ENCODE assay signal across 14 mouse cellular contexts in genomic region chr7:100535831-100536230, GRCm38 (mm10). TPM values are rescaled to one million over a fixed set of nuclear protein-coding genes. Genes with fewer than 3 reads are reported as not detected.
DNase-seq lines count a peak whose midpoint lies in the region; ATAC-seq and TF ChIP-seq lines count a peak whose summit lies in the region.
"Had no signal": no experiment of that assay in that cellular context is flagged by ENCODE, and none has a peak within 500 bp of the region (broad histone marks: within the 10 kb centered on the region; RNA-seq: fewer than 3 reads in every experiment).

No protein-coding gene starts in this region.

- ATAC-seq in forebrain, embryonic 13.5 days: no peak
- ATAC-seq in forebrain, postnatal 0 days: no peak
- ATAC-seq in kidney, embryonic 16.5 days (ENCODE audit: low FRiP score, low TSS enrichment): no peak
- no peak for ATAC-seq in liver, embryonic 12.5 days

- no peak overlapping the region for H3K9ac ChIP-seq in forebrain, embryonic 13.5 days
- H3K9ac ChIP-seq in forebrain, postnatal 0 days: no peak overlapping the region
- H3K9ac ChIP-seq in kidney, embryonic 16.5 days (replicated peaks; ENCODE audit: low read length): no peak overlapping the region
- peak overlapping the region; percentile 59; the same call in 1 of the 2 replicates for H3K9ac ChIP-seq in CH12.LX (ENCODE audit: insufficient read depth, low read depth)
- H3K9ac ChIP-seq in liver, embryonic 12.5 days: peak overlapping the region; percentile 77; the same call in 1 of the 2 replicates

- peaks cover 15% of the 10 kb centered on the region for H3K36me3 ChIP-seq in forebrain, embryonic 13.5 days (ENCODE audit: poor library complexity, severe bottlenecking)
- H3K36me3 ChIP-seq in forebrain, postnatal 0 days (ENCODE audit: insufficient read depth): peaks cover 13% of the 10 kb centered on the region
- peaks cover 17% of the 10 kb centered on the region for H3K36me3 ChIP-seq in kidney, embryonic 16.5 days (ENCODE audit: insufficient read depth, low read length)
- peaks cover 15 to 33% of the 10 kb centered on the region in 2 experiments for H3K36me3 ChIP-seq in CH12.LX (replicated peaks in 1 of 2; ENCODE audit: control insufficient read depth in 1 of 2, insufficient read depth in 1 of 2, low read length in 1 of 2)
- H3K36me3 ChIP-seq in liver, embryonic 12.5 days: peaks cover 22% of the 10 kb centered on the region

- no peak for TF ChIP-seq CTCF in forebrain, postnatal 0 days (IDR thresholded peaks at IDR 0.05; ENCODE audit: low read depth)
- no peak for TF ChIP-seq CTCF in CH12.LX (conservative IDR thresholded peaks at IDR 0.05 in 1 of 2, IDR thresholded peaks at IDR 0.05 in 1 of 2; ENCODE audit: low read depth in 2 of 2, low read length in 2 of 2)
- TF ChIP-seq CTCF in layer of hippocampus, adult 2 months (conservative IDR thresholded peaks at IDR 0.05): no peak

- no peaks in the 10 kb centered on the region for H3K27me3 ChIP-seq in forebrain, embryonic 13.5 days
- H3K27me3 ChIP-seq in forebrain, postnatal 0 days (ENCODE audit: insufficient read depth, low read length): no peaks in the 10 kb centered on the region
- no peaks in the 10 kb centered on the region for H3K27me3 ChIP-seq in kidney, embryonic 16.5 days (ENCODE audit: insufficient read depth, low read length)
- H3K27me3 ChIP-seq in CH12.LX (replicated peaks): no peaks in the 10 kb centered on the region
- no peaks in the 10 kb centered on the region for H3K27me3 ChIP-seq in liver, embryonic 12.5 days (replicated peaks)

- TF ChIP-seq POLR2A in CH12.LX (IDR thresholded peaks at IDR 0.05; ENCODE audit: low read depth, low read length): no peak

- no peak for TF ChIP-seq RAD21 in CH12.LX (IDR thresholded peaks at IDR 0.05; ENCODE audit: low read depth, low read length)

- H3K4me3 ChIP-seq in forebrain, embryonic 13.5 days: peak overlapping the region; percentile 71; the same call in 1 of the 2 replicates
- no peak overlapping the region for H3K4me3 ChIP-seq in forebrain, postnatal 0 days (ENCODE audit: low read depth, low read length)
- H3K4me3 ChIP-seq in kidney, embryonic 16.5 days (ENCODE audit: low read length): no peak overlapping the region; the same call in 1 of the 2 replicates
- peak overlapping the region in 2 of 3 experiments; percentile 75 to 89 for H3K4me3 ChIP-seq in CH12.LX (replicated peaks in 1 of 3; ENCODE audit: low read depth in 2 of 3, low read length in 2 of 3, poor library complexity in 1 of 3)
- H3K4me3 ChIP-seq in liver, embryonic 12.5 days: peak overlapping the region; percentile 73
- no peak overlapping the region for H3K4me3 ChIP-seq in layer of hippocampus, adult 2 months

- dilution Hi-C loops in CH12.LX (cut with MboI; ENCODE audit: extremely low pct_ligation_motif_present, extremely low pct_unique_long_range_greater_than_20kb, low sequenced_read_pairs): no loop called here

- in situ Hi-C loops in CH12.LX (cut with MboI; ENCODE audit: low pct_ligation_motif_present, low pct_unique_long_range_greater_than_20kb, low sequenced_read_pairs): loop anchor here (5.0 kb wide), 2 partner anchors 46 to 116 kb away; no protein-coding TSS in a partner anchor

- H3K4me1 ChIP-seq in forebrain, embryonic 13.5 days: peaks cover 11% of the 10 kb centered on the region
- peaks cover 5% of the 10 kb centered on the region; the same call in 1 of the 2 replicates for H3K4me1 ChIP-seq in forebrain, postnatal 0 days (ENCODE audit: insufficient read depth)
- H3K4me1 ChIP-seq in kidney, embryonic 16.5 days (ENCODE audit: insufficient read depth, low read length): peaks cover 11% of the 10 kb centered on the region; the same call in 1 of the 2 replicates
- peaks cover 0 to 13% of the 10 kb centered on the region in 2 experiments; a peak in 2 of 4 replicates for H3K4me1 ChIP-seq in CH12.LX (ENCODE audit: control insufficient read depth in 1 of 2, insufficient read depth in 2 of 2)
- H3K4me1 ChIP-seq in liver, embryonic 12.5 days: peaks cover 28% of the 10 kb centered on the region

- 83% methylated on average over 2 of the region's 2 CpGs for WGBS in forebrain, embryonic 13.5 days
- WGBS in forebrain, postnatal 0 days: 72% methylated on average over 2 of the region's 2 CpGs
- WGBS in kidney, embryonic 16.5 days: 91% methylated on average over 2 of the region's 2 CpGs
- 53% methylated on average over 2 of the region's 2 CpGs for WGBS in liver, embryonic 12.5 days (ENCODE audit: insufficient replicate concordance)

- H3K4me2 ChIP-seq in forebrain, embryonic 13.5 days: peak overlapping the region; percentile 67; the same call in 1 of the 2 replicates
- no peak overlapping the region for H3K4me2 ChIP-seq in forebrain, postnatal 0 days (ENCODE audit: low read depth)
- peak overlapping the region; percentile 69 for H3K4me2 ChIP-seq in kidney, embryonic 16.5 days (replicated peaks; ENCODE audit: low read depth, low read length)
- peak overlapping the region; percentile 95 for H3K4me2 ChIP-seq in CH12.LX (ENCODE audit: insufficient read depth, low read depth, poor library complexity, severe bottlenecking)
- peak overlapping the region; percentile 79 for H3K4me2 ChIP-seq in liver, embryonic 12.5 days

- no peak for DNase-seq in forebrain, postnatal 0 days
- no peak for DNase-seq in kidney, postnatal 10 days
- peak; percentile 12 for DNase-seq in CH12.LX (ENCODE audit: extremely low read depth)
- no peak for DNase-seq in ovary, postnatal 10 days (ENCODE audit: low spot score)
- no peak for DNase-seq in layer of hippocampus, adult 2 months (ENCODE audit: low spot score in 2 of 2)
- DNase-seq: adrenal gland, postnatal 14 days; cerebellum, adult 9-11 months; gastrocnemius, postnatal 10 days; right cerebral cortex, postnatal 25 days had no signal

- no peak for TF ChIP-seq EP300 in CH12.LX (IDR thresholded peaks at IDR 0.05; ENCODE audit: low read length)

- no peaks in the 10 kb centered on the region for H3K9me3 ChIP-seq in forebrain, embryonic 13.5 days (replicated peaks)
- no peaks in the 10 kb centered on the region for H3K9me3 ChIP-seq in forebrain, postnatal 0 days (ENCODE audit: low read length)
- no peaks in the 10 kb centered on the region for H3K9me3 ChIP-seq in kidney, embryonic 16.5 days (ENCODE audit: low read length)
- no peaks in the 10 kb centered on the region for H3K9me3 ChIP-seq in CH12.LX (replicated peaks; ENCODE audit: low read length)
- H3K9me3 ChIP-seq in liver, embryonic 12.5 days (replicated peaks): no peaks in the 10 kb centered on the region
- H3K9me3 ChIP-seq: G1E; heart, embryonic 10.5 days had no signal

- 0 out of 2 replicates have a peak, but pooled peaks cover 5% of the 10 kb centered on the region for H3K79me2 ChIP-seq in CH12.LX (replicated peaks; ENCODE audit: control insufficient read depth, extremely low read depth, insufficient read depth, poor library complexity, severe bottlenecking)

- no peak overlapping the region for H3K27ac ChIP-seq in forebrain, embryonic 13.5 days
- no peak overlapping the region; the same call in 1 of the 2 replicates for H3K27ac ChIP-seq in forebrain, postnatal 0 days (ENCODE audit: low read depth, low read length)
- no peak overlapping the region for H3K27ac ChIP-seq in kidney, embryonic 16.5 days (ENCODE audit: low read length)
- no peak overlapping the region for H3K27ac ChIP-seq in CH12.LX (ENCODE audit: insufficient read depth, low read depth)
- H3K27ac ChIP-seq in liver, embryonic 12.5 days: no peak overlapping the region
- no peak overlapping the region for H3K27ac ChIP-seq in layer of hippocampus, adult 2 months

TF ChIP-seq in CH12.LX, 34 proteins besides CTCF, POLR2A, EP300 and RAD21:
- TF ChIP-seq MAZ (IDR thresholded peaks at IDR 0.05; ENCODE audit: low read depth, low read length) (no peak), KAT2A (IDR thresholded peaks at IDR 0.05; ENCODE audit: insufficient replicate concordance, low read length) (no peak), HCFC1 (IDR thresholded peaks at IDR 0.05; ENCODE audit: low read depth, low read length) (no peak), POLR2AphosphoS2 (IDR thresholded peaks at IDR 0.05; ENCODE audit: low read depth, low read length) (no peak)
TF ChIP-seq in CH12.LX: peak in this region for 0.

RNA-seq across cellular contexts. Expression of gene Coa4, which starts 1.0 kb away (rescaled TPM):
- 17.0 TPM in 2 replicates for polyA plus RNA-seq in forebrain, embryonic 13.5 days (2015; fragmentation: Nextera tagmentation; extraction: Ambion mirVana)
- 4.8 and 10.3 TPM in 2 replicates for total RNA-seq in forebrain, postnatal 0 days (2014; rRNA removed)
- polyA plus RNA-seq in forebrain, postnatal 0 days (2015; fragmentation: Nextera tagmentation; extraction: Ambion mirVana): 3.5 and 5.7 TPM in 2 replicates
- polyA plus RNA-seq in kidney, embryonic 16.5 days (2015; fragmentation: Nextera tagmentation; extraction: Ambion mirVana): 23.4 and 26.3 TPM in 2 replicates
- total RNA-seq in CH12.LX (2012; rRNA removed) (22.9 and 25.5 TPM in 2 replicates), CH12.LX (2014; rRNA removed) (20.3 and 24.1 TPM in 2 replicates)
- 22.0 and 24.1 TPM in 2 replicates for polyA plus RNA-seq in CH12.LX (2012; ENCODE audit: insufficient read length, low read depth)
- polyA plus RNA-seq in liver, embryonic 12.5 days (2016; fragmentation: Nextera tagmentation; extraction: Ambion mirVana): 15.1 and 18.1 TPM in 2 replicates
- 1 to 10 TPM; 7.8 to 9.4 TPM for total RNA-seq in layer of hippocampus, adult 2 months (2021)

RNA-seq across cellular contexts. Expression of gene Dnajb13, which starts 21.1 kb away (rescaled TPM):
- 2.1 and 3.7 TPM in 2 replicates for polyA plus RNA-seq in forebrain, embryonic 13.5 days (2015; fragmentation: Nextera tagmentation; extraction: Ambion mirVana)
- 3.4 TPM in 2 replicates for total RNA-seq in forebrain, postnatal 0 days (2014; rRNA removed)
- 4.0 and 7.0 TPM in 2 replicates for polyA plus RNA-seq in forebrain, postnatal 0 days (2015; fragmentation: Nextera tagmentation; extraction: Ambion mirVana)
- 0.50 and 0.60 TPM in 2 replicates for polyA plus RNA-seq in kidney, embryonic 16.5 days (2015; fragmentation: Nextera tagmentation; extraction: Ambion mirVana)
- 11.8 and 15.6 TPM in 2 replicates for total RNA-seq in CH12.LX (2012; rRNA removed)
- total RNA-seq in CH12.LX (2014; rRNA removed): 24.5 and 32.0 TPM in 2 replicates
- 13.9 and 17.8 TPM in 2 replicates for polyA plus RNA-seq in CH12.LX (2012; ENCODE audit: insufficient read length, low read depth)
- polyA plus RNA-seq in liver, embryonic 12.5 days (2016; fragmentation: Nextera tagmentation; extraction: Ambion mirVana): 2.5 TPM in 2 replicates
- under 1 TPM; 0.39 to 0.51 TPM for total RNA-seq in layer of hippocampus, adult 2 months (2021)
- total RNA-seq: gastrocnemius, postnatal 10 days had no signal
- polyA plus RNA-seq: G1E had no signal

RNA-seq across cellular contexts. Expression of gene Ucp2, which starts 42.7 kb away (rescaled TPM):
- 43.9 and 46.0 TPM in 2 replicates for polyA plus RNA-seq in forebrain, embryonic 13.5 days (2015; fragmentation: Nextera tagmentation; extraction: Ambion mirVana)
- total RNA-seq in forebrain, postnatal 0 days (2014; rRNA removed): 28.9 and 88.3 TPM in 2 replicates
- 83.6 and 106 TPM in 2 replicates for polyA plus RNA-seq in forebrain, postnatal 0 days (2015; fragmentation: Nextera tagmentation; extraction: Ambion mirVana)
- polyA plus RNA-seq in kidney, embryonic 16.5 days (2015; fragmentation: Nextera tagmentation; extraction: Ambion mirVana): 221 and 250 TPM in 2 replicates
- 94.0 and 131 TPM in 2 replicates for total RNA-seq in CH12.LX (2012; rRNA removed)
- 102 and 131 TPM in 2 replicates for total RNA-seq in CH12.LX (2014; rRNA removed)
- 542 and 635 TPM in 2 replicates for polyA plus RNA-seq in CH12.LX (2012; ENCODE audit: insufficient read length, low read depth)
- polyA plus RNA-seq in liver, embryonic 12.5 days (2016; fragmentation: Nextera tagmentation; extraction: Ambion mirVana): 814 and 842 TPM in 2 replicates
- 10 to 100 TPM; 69.0 to 72.4 TPM for total RNA-seq in layer of hippocampus, adult 2 months (2021)

Comparison
In these comparisons a context has a peak if more than half of its experiments do, and no peak if none do; other contexts are left out.
1. H3K4me3 ChIP-seq: peak in forebrain, embryonic 13.5 days (single experiment), CH12.LX (2 of 3) and liver, embryonic 12.5 days (single experiment); none in forebrain, postnatal 0 days (single experiment), kidney, embryonic 16.5 days (single experiment) and layer of hippocampus, adult 2 months (single experiment).
2. H3K9ac ChIP-seq: peak in CH12.LX (single experiment) and liver, embryonic 12.5 days (single experiment); none in forebrain, embryonic 13.5 days (single experiment), forebrain, postnatal 0 days (single experiment) and kidney, embryonic 16.5 days (single experiment).